Mouse (Mus musculus) embryonic facial prominence, embryonic 11.5 days (tissue): ENCODE measurements around the gene Serpine1. TPM values are rescaled to one million over a fixed set of nuclear protein-coding genes. Genes with fewer than 3 reads are reported as not detected.

ENCODE experiments used
- ATAC-seq: fragments of 200-750 bp; cut with Nextera tagmentation; replicated peaks from 2 replicates; pipeline ENCODE4 v1.8.0; 2017; ENCODE audit warnings: low read depth; ENCODE audit not compliant: insufficient number of reproducible peaks, low FRiP score, low TSS enrichment
- DNase-seq: peaks from one replicate; pipeline ENCODE4 v3.0.0-alpha.2; 2015; ENCODE audit warnings: low spot score
- H3K27ac ChIP-seq: fragments of 300-500 bp; sonication (generic); replicated peaks from 2 replicates; pipeline ENCODE4 v1.5.1; 2014; ENCODE audit warnings: mild to moderate bottlenecking, low read depth, low read length, control low read depth
- H3K27me3 ChIP-seq: fragments of 300-500 bp; sonication (generic); 2 replicates; pipeline ENCODE4 v1.6.1; 2014; ENCODE audit warnings: mild to moderate bottlenecking, low read length, moderate library complexity, mixed read lengths; ENCODE audit not compliant: control insufficient read depth, insufficient read depth
- H3K36me3 ChIP-seq: fragments of 300-500 bp; sonication (generic); replicated peaks from 2 replicates; pipeline ENCODE4 v1.6.1; 2014; ENCODE audit warnings: low read depth, mild to moderate bottlenecking, low read length, moderate library complexity, mixed read lengths; ENCODE audit not compliant: control insufficient read depth, insufficient read depth
- H3K4me1 ChIP-seq: fragments of 300-500 bp; sonication (generic); 2 replicates; pipeline ENCODE4 v1.6.1; 2014; ENCODE audit warnings: low read length, mixed read lengths; ENCODE audit not compliant: control insufficient read depth, insufficient read depth
- H3K4me2 ChIP-seq: fragments of 300-500 bp; sonication (generic); 2 replicates; pipeline ENCODE4 v1.6.1; 2014; ENCODE audit warnings: low read depth, mild to moderate bottlenecking, control low read depth, low read length, moderate library complexity
- H3K4me3 ChIP-seq: fragments of 300-500 bp; sonication (generic); 2 replicates; pipeline ENCODE4 v1.5.1; 2014; ENCODE audit warnings: low read depth, low read length, control low read depth
- H3K9ac ChIP-seq: fragments of 300-500 bp; sonication (generic); replicated peaks from 2 replicates; pipeline ENCODE4 v1.6.1; 2014; ENCODE audit warnings: mild to moderate bottlenecking, control low read depth, low read length
- H3K9me3 ChIP-seq: fragments of 300-500 bp; sonication (generic); replicated peaks from 2 replicates; pipeline ENCODE4 v1.6.1; 2016; ENCODE audit warnings: mild to moderate bottlenecking, low read length, inconsistent platforms, mixed read lengths; ENCODE audit not compliant: control insufficient read depth
- WGBS: fragments of 180-500 bp; shearing (Covaris S2); extraction: QIAGEN DNeasy Blood & Tissue Kit; methylation state at CpG from one replicate; pipeline ENCODE4 v1.1.7; 2014; 5-methylcytosine and 5-hydroxymethylcytosine counted together
- polyA plus RNA-seq: library from polyadenylated mRNA; unstranded; fragments of >200 nt; fragmentation: Nextera tagmentation; extraction: Ambion mirVana; gene quantifications from 2 replicates; pipeline ENCODE4 v1.2.1, GENCODE M21; 2014

Serpine1 gene
- polyA plus RNA-seq, 1 experiment from 2014 or later = 0.17 TPM

GRCm38 (mm10) chr5:137065454-137065853, 6.6 kb downstream of the Serpine1 start:
- H3K27ac ChIP-seq = no peak overlapping the region
- no peak overlapping the region for H3K9ac ChIP-seq
- H3K27me3 ChIP-seq = no peaks in the 10 kb centered on the region
- H3K9me3 ChIP-seq = no peaks in the 10 kb centered on the region
- H3K36me3 ChIP-seq = no peaks in the 10 kb centered on the region
- no peak overlapping the region for H3K4me3 ChIP-seq
- no peaks in the 10 kb centered on the region for H3K4me1 ChIP-seq
- no peak for ATAC-seq
- 71% methylated on average over 6 of the region's 6 CpGs for WGBS
- no peak for DNase-seq
- no peak overlapping the region for H3K4me2 ChIP-seq

- H3K27me3 ChIP-seq = no peaks in the 10 kb centered on the region
These were observed 9.5 kb downstream of the Serpine1 start for GRCm38 (mm10) chr5:137062601-137063000.

GRCm38 (mm10) chr5:137061809-137062481, 10.1 kb downstream of the Serpine1 start:
- WGBS = 24% methylated on average over 10 of the region's 12 CpGs
- no peaks in the 10 kb centered on the region for H3K4me1 ChIP-seq
- peak; percentile 27 for DNase-seq
- ATAC-seq = no peak
- H3K27me3 ChIP-seq = no peaks in the 10 kb centered on the region
- no peak overlapping the region for H3K4me3 ChIP-seq
- H3K9me3 ChIP-seq = no peaks in the 10 kb centered on the region
- H3K9ac ChIP-seq = no peak overlapping the region
- no peaks in the 10 kb centered on the region for H3K36me3 ChIP-seq
- no peak overlapping the region for H3K27ac ChIP-seq
- H3K4me2 ChIP-seq = no peak overlapping the region

More at GRCm38 (mm10) chr5:137062601-137063000, 9.5 kb downstream of the Serpine1 start:
- Histone ChIP-seq H3K36me3 (no peaks in the 10 kb centered on the region), H3K27ac (no peak overlapping the region), H3K4me1 (no peaks in the 10 kb centered on the region), H3K4me2 (no peak overlapping the region), H3K9me3 (no peaks in the 10 kb centered on the region), H3K9ac (no peak overlapping the region), H3K4me3 (no peak overlapping the region)
- DNase-seq (no peak), ATAC-seq (no peak)
- 81% methylated on average over 5 of the region's 5 CpGs for WGBS

- no peak for ATAC-seq
- WGBS = 87% methylated on average over 5 of the region's 5 CpGs
These were observed 17.2 kb downstream of the Serpine1 start for GRCm38 (mm10) chr5:137054873-137055272.

GRCm38 (mm10) chr5:137054299-137054698, 17.8 kb downstream of the Serpine1 start:
- Histone ChIP-seq H3K9me3 (no peaks in the 10 kb centered on the region), H3K27ac (no peak overlapping the region), H3K9ac (no peak overlapping the region), H3K36me3 (no peaks in the 10 kb centered on the region), H3K4me1 (no peaks in the 10 kb centered on the region), H3K27me3 (no peaks in the 10 kb centered on the region), H3K4me3 (no peak overlapping the region), H3K4me2 (no peak overlapping the region)
- ATAC-seq (no peak), DNase-seq (no peak)
- 91% methylated on average over 7 of the region's 7 CpGs for WGBS

More at GRCm38 (mm10) chr5:137054873-137055272, 17.2 kb downstream of the Serpine1 start:
- Histone ChIP-seq H3K9ac (no peak overlapping the region), H3K4me1 (no peaks in the 10 kb centered on the region), H3K4me3 (no peak overlapping the region), H3K36me3 (no peaks in the 10 kb centered on the region), H3K27ac (no peak overlapping the region), H3K9me3 (no peaks in the 10 kb centered on the region), H3K27me3 (no peaks in the 10 kb centered on the region), H3K4me2 (no peak overlapping the region)
- no peak for DNase-seq

GRCm38 (mm10) chr5:137051914-137052505, 20.1 kb downstream of the Serpine1 start:
- no peak overlapping the region for H3K27ac ChIP-seq
- no peaks in the 10 kb centered on the region for H3K36me3 ChIP-seq
- H3K4me3 ChIP-seq = no peak overlapping the region
- WGBS = 84% methylated on average over 5 of the region's 5 CpGs
- DNase-seq (no peak), ATAC-seq (no peak)
- no peak overlapping the region for H3K9ac ChIP-seq
- H3K27me3 ChIP-seq = no peaks in the 10 kb centered on the region
- H3K4me2 ChIP-seq = no peak overlapping the region
- H3K4me1 ChIP-seq = no peaks in the 10 kb centered on the region
- H3K9me3 ChIP-seq = no peaks in the 10 kb centered on the region

GRCm38 (mm10) chr5:137051125-137051524, 20.9 kb downstream of the Serpine1 start:
- DNase-seq = no peak
- H3K9me3 ChIP-seq = no peaks in the 10 kb centered on the region
- no peak overlapping the region for H3K27ac ChIP-seq
- H3K4me2 ChIP-seq = no peak overlapping the region
- no peak overlapping the region for H3K4me3 ChIP-seq
- H3K27me3 ChIP-seq = no peaks in the 10 kb centered on the region
- no peaks in the 10 kb centered on the region for H3K36me3 ChIP-seq
- H3K9ac ChIP-seq = no peak overlapping the region
- ATAC-seq = no peak
- no peaks in the 10 kb centered on the region for H3K4me1 ChIP-seq
- 70% methylated on average over 6 of the region's 6 CpGs for whole genome bisulfite sequencing

GRCm38 (mm10) chr5:137046991-137047390, 25.1 kb downstream of the Serpine1 start:
- Histone ChIP-seq H3K4me3 (no peak overlapping the region), H3K4me2 (no peak overlapping the region), H3K9me3 (no peaks in the 10 kb centered on the region), H3K27ac (no peak overlapping the region), H3K36me3 (no peaks in the 10 kb centered on the region), H3K27me3 (no peaks in the 10 kb centered on the region), H3K4me1 (no peaks in the 10 kb centered on the region), H3K9ac (no peak overlapping the region)
- no peak for ATAC-seq
- no peak for DNase-seq
